ENCODE assay signal across 26 mouse cellular contexts in the genomic region with DNA sequence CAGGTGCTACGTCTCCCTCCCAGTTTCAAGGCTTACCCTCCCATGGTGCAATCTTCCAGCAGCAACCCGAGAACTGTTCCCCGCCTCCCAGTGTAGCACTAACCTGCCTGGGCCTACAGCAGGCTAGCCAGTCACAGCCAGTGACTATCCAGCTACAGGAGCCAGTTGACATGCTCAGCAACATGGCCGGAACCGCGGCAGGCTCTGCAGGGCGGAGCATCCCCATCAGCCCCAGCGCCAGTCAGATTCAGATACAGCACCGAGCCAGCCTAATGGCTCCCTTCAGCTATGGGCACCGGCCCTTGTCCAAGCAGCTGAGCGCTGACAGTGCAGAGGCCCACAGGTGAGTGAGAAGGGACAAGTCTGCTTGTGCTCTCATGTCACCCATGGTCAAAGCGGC. TPM values are rescaled to one million over a fixed set of nuclear protein-coding genes. Genes with fewer than 3 reads are reported as not detected.
A peak's percentile ranks its signal among the peaks of the same experiment; 100 is the strongest.
DNase-seq lines count a peak whose midpoint lies in the region; TF ChIP-seq lines count a peak whose summit lies in the region.
"Had no signal": no experiment of that assay in that cellular context is flagged by ENCODE, and none has a peak within 500 bp of the region (broad histone marks: within the 10 kb centered on the region; RNA-seq: fewer than 3 reads in every experiment).

No protein-coding gene starts in this region.

- H3K9me3 ChIP-seq in ES-Bruce4 (replicated peaks; ENCODE audit: control insufficient read depth, insufficient read depth, low read length, poor library complexity, severe bottlenecking) = no peaks in the 10 kb centered on the region
- H3K9me3 ChIP-seq: embryonic facial prominence, embryonic 13.5 days; forebrain, embryonic 13.5 days; forebrain, embryonic 15.5 days; G1E had no signal

- TF ChIP-seq CTCF in ES-Bruce4 (IDR thresholded peaks at IDR 0.05; ENCODE audit: low read depth, low read length) = no peak

- TF ChIP-seq POLR2A in ES-Bruce4 (IDR thresholded peaks at IDR 0.05; ENCODE audit: insufficient read depth, low read length) = no peak

- no peaks in the 10 kb centered on the region for H3K4me1 ChIP-seq in ES-Bruce4 (ENCODE audit: control insufficient read depth, insufficient read depth, low read length)
- H3K4me1 ChIP-seq: forebrain, embryonic 13.5 days; forebrain, embryonic 15.5 days had no signal

- H3K27me3 ChIP-seq in ES-Bruce4 (ENCODE audit: control insufficient read depth, insufficient read depth, low read length, poor library complexity, severe bottlenecking) = no peaks in the 10 kb centered on the region
- H3K27me3 ChIP-seq: embryonic facial prominence, embryonic 13.5 days; forebrain, embryonic 13.5 days; forebrain, embryonic 15.5 days; Patski had no signal

- H3K36me3 ChIP-seq in ES-Bruce4 (ENCODE audit: control insufficient read depth, insufficient read depth, low read length, poor library complexity, severe bottlenecking) = no peaks in the 10 kb centered on the region

- DNase-seq in heart, adult 11 months = peak; percentile 88
- DNase-seq in heart, postnatal 10 days = no peak
- peak; percentile 63 for DNase-seq in ZHBTc4 (ENCODE audit: low read depth, low spot score)
- DNase-seq in cerebellum, postnatal 4 days (ENCODE audit: low spot score in 2 of 2) = no peak
- DNase-seq in lung, postnatal 10 days = no peak
- DNase-seq: adrenal gland, adult 2 months; adrenal gland, postnatal 10 days; adrenal gland, postnatal 25 days; cerebellum, adult 11 months; cerebellum, adult 18-20 months; cerebellum, adult 8-10 months; cerebellum, adult 9-11 months; cerebellum, postnatal 14 days; cerebellum, postnatal 36 days; forebrain, postnatal 0 days had no signal

- intact Hi-C loops in heart, postnatal 10 days (cut with DNase I) = no loop called here

- H3K9ac ChIP-seq in ES-Bruce4 (ENCODE audit: low read depth, poor library complexity, severe bottlenecking) = no peak overlapping the region
- H3K9ac ChIP-seq: embryonic facial prominence, embryonic 13.5 days; forebrain, embryonic 13.5 days; forebrain, embryonic 15.5 days; forebrain, postnatal 0 days had no signal

- no peak for TF ChIP-seq EP300 in ES-Bruce4 (IDR thresholded peaks at IDR 0.05; ENCODE audit: insufficient read depth, low read depth, low read length)

- no peak overlapping the region for H3K27ac ChIP-seq in ES-Bruce4 (ENCODE audit: insufficient read depth, low read length)
- H3K27ac ChIP-seq: embryonic facial prominence, embryonic 13.5 days; forebrain, embryonic 13.5 days; forebrain, embryonic 15.5 days had no signal

- H3K4me3 ChIP-seq in ES-Bruce4 (ENCODE audit: low read depth, low read length) = peak overlapping the region; percentile 37
- H3K4me3 ChIP-seq: embryonic facial prominence, embryonic 13.5 days; forebrain, embryonic 13.5 days; forebrain, embryonic 15.5 days had no signal

RNA-seq across cellular contexts. Expression of gene Apoa1, which starts 17.9 kb away (rescaled TPM):
- under 1 TPM; 0.26 to 0.50 TPM for total RNA-seq in heart, postnatal 10 days (2021)
- not detected in 2 replicates for polyA plus RNA-seq in ES-Bruce4 (2011; ENCODE audit: insufficient read depth, insufficient read length, low read depth, missing spikeins)
- total RNA-seq: G1E had no signal
- polyA plus RNA-seq: C2C12, Patski had no signal

RNA-seq across cellular contexts. Expression of gene Apoc3, which starts 25.0 kb away (rescaled TPM):
- not detected for total RNA-seq in heart, postnatal 10 days (2021)
- not detected in 2 replicates for polyA plus RNA-seq in ES-Bruce4 (2011; ENCODE audit: insufficient read depth, insufficient read length, low read depth, missing spikeins)
- total RNA-seq: forebrain, postnatal 0 days had no signal
- polyA plus RNA-seq: brain, embryonic 14.5 days; C2C12; embryonic facial prominence, embryonic 11.5 days; embryonic facial prominence, embryonic 13.5 days; forebrain, embryonic 11.5 days; forebrain, embryonic 13.5 days; forebrain, embryonic 15.5 days; G1E; Patski had no signal

RNA-seq across cellular contexts. Expression of gene Apoa4, which starts 30.0 kb away (rescaled TPM):
- total RNA-seq in heart, postnatal 10 days (2021) = not detected
- not detected in 2 replicates for polyA plus RNA-seq in ES-Bruce4 (2011; ENCODE audit: insufficient read depth, insufficient read length, low read depth, missing spikeins)
- total RNA-seq: adrenal gland, postnatal 25 days; forebrain, postnatal 0 days; G1E had no signal
- polyA plus RNA-seq: C2C12; embryonic facial prominence, embryonic 11.5 days; embryonic facial prominence, embryonic 13.5 days; forebrain, embryonic 11.5 days; forebrain, embryonic 15.5 days; forebrain, postnatal 0 days; G1E; Patski had no signal

RNA-seq across cellular contexts. Expression of gene Apoa5, which starts 58.0 kb away (rescaled TPM):
- total RNA-seq in heart, postnatal 10 days (2021) = not detected
- polyA plus RNA-seq in ES-Bruce4 (2011; ENCODE audit: insufficient read depth, insufficient read length, low read depth, missing spikeins) = not detected in 2 replicates
- total RNA-seq: adrenal gland, postnatal 25 days; forebrain, postnatal 0 days had no signal
- polyA plus RNA-seq: brain, embryonic 14.5 days; C2C12; cortical plate, adult 2 months; embryonic facial prominence, embryonic 11.5 days; embryonic facial prominence, embryonic 13.5 days; forebrain, embryonic 11.5 days; forebrain, embryonic 13.5 days; forebrain, embryonic 15.5 days; forebrain, postnatal 0 days; G1E; Patski had no signal

Comparison
In these comparisons a context has a peak if more than half of its experiments do, and no peak if none do; other contexts are left out.
1. DNase-seq: peak in heart, adult 11 months (single experiment) and ZHBTc4 (single experiment); none in heart, postnatal 10 days (0 of 2), cerebellum, postnatal 4 days (0 of 2) and lung, postnatal 10 days (single experiment).